Mouse (Mus musculus) c-Kit-positive CD71-positive TER-119-positive erythroid progenitor cells, embryonic 14.5 days (primary cell): ENCODE data around the gene Rai2.

Source experiments
- DNase-seq: peaks from one replicate; pipeline ENCODE4 v3.0.0-alpha.2; 2013; ENCODE audit warnings: low spot score

The Rai2 gene

GRCm38 (mm10) chrX:161716865-161717763 lies at the start of gene Rai2:
Gene Rai2 (plus strand): TSS chrX:161717069.
- DNase-seq = no peak

GRCm38 (mm10) chrX:161689336-161689735 lies 27.5 kb upstream of the Rai2 start:
- DNase-seq = no peak

- no peak for DNase-seq
These were observed 385 bp upstream of the Rai2 start for GRCm38 (mm10) chrX:161716503-161716864.

GRCm38 (mm10) chrX:161717764-161718382 lies 1.0 kb downstream of the Rai2 start:
- no peak for DNase-seq

GRCm38 (mm10) chrX:161718548-161718947 lies 1.7 kb downstream of the Rai2 start:
- no peak for DNase-seq

- no peak for DNase-seq
These were observed 4.2 kb downstream of the Rai2 start for GRCm38 (mm10) chrX:161721082-161721481.

- no peak for DNase-seq
These were observed 6.5 kb downstream of the Rai2 start for GRCm38 (mm10) chrX:161723391-161723808.

GRCm38 (mm10) chrX:161726257-161726656 lies 9.4 kb downstream of the Rai2 start:
- DNase-seq = no peak

- DNase-seq = no peak
These were observed 11.6 kb downstream of the Rai2 start for GRCm38 (mm10) chrX:161728507-161728906.

- no peak for DNase-seq
These were observed 13.2 kb downstream of the Rai2 start for GRCm38 (mm10) chrX:161730026-161730425.

- no peak for DNase-seq
These were observed 15.0 kb downstream of the Rai2 start for GRCm38 (mm10) chrX:161731859-161732258.

- DNase-seq = no peak
These were observed 16.9 kb downstream of the Rai2 start for GRCm38 (mm10) chrX:161733581-161734309.

- no peak for DNase-seq
These were observed 17.4 kb downstream of the Rai2 start for GRCm38 (mm10) chrX:161734310-161734676.

GRCm38 (mm10) chrX:161739374-161739773 lies 22.5 kb downstream of the Rai2 start:
- DNase-seq = no peak

- no peak for DNase-seq
These were observed 26.2 kb downstream of the Rai2 start for GRCm38 (mm10) chrX:161743080-161743479.

- no peak for DNase-seq
These were observed 28.4 kb downstream of the Rai2 start for GRCm38 (mm10) chrX:161745296-161745695.

GRCm38 (mm10) chrX:161747337-161747736 lies 30.5 kb downstream of the Rai2 start:
- no peak for DNase-seq

- no peak for DNase-seq
These were observed 36.6 kb downstream of the Rai2 start for GRCm38 (mm10) chrX:161753514-161753913.

GRCm38 (mm10) chrX:161776321-161776962 lies 59.6 kb downstream of the Rai2 start:
- DNase-seq = no peak

GRCm38 (mm10) chrX:161780321-161781034 lies 63.6 kb downstream of the Rai2 start:
- DNase-seq = no peak

- DNase-seq = no peak
These were observed 73.3 kb downstream of the Rai2 start for GRCm38 (mm10) chrX:161790182-161790581.

- peak; percentile 31 for DNase-seq
These were observed 109.3 kb downstream of the Rai2 start for GRCm38 (mm10) chrX:161826186-161826585.
